Mouse (Mus musculus) retina, postnatal 7 days (tissue): ENCODE results near the gene Dnajc5g.

Experiments
- DNase-seq: peaks from one replicate; pipeline ENCODE4 v3.0.0-alpha.2; 2012; ENCODE audit warnings: low read depth, low spot score

The Dnajc5g gene

GRCm38 (mm10) chr5:31105814-31106335 lies at the start of gene Dnajc5g:
Gene Dnajc5g, plus strand, starts transcription at chr5:31106285.
- no peak for DNase-seq

- no peak for DNase-seq
These were observed 36.3 kb upstream of the Dnajc5g start for GRCm38 (mm10) chr5:31069810-31070209.

GRCm38 (mm10) chr5:31071059-31071458 lies 35.0 kb upstream of the Dnajc5g start:
- DNase-seq: no peak

GRCm38 (mm10) chr5:31071821-31072220 lies 34.3 kb upstream of the Dnajc5g start:
- DNase-seq: no peak

- no peak for DNase-seq
These were observed 32.9 kb upstream of the Dnajc5g start for GRCm38 (mm10) chr5:31073176-31073575.

GRCm38 (mm10) chr5:31076346-31076745 lies 29.7 kb upstream of the Dnajc5g start:
- no peak for DNase-seq

- no peak for DNase-seq
These were observed 25.9 kb upstream of the Dnajc5g start for GRCm38 (mm10) chr5:31080059-31080794.

- DNase-seq: no peak
These were observed 25.3 kb upstream of the Dnajc5g start for GRCm38 (mm10) chr5:31080795-31081164.

- no peak for DNase-seq
These were observed 24.7 kb upstream of the Dnajc5g start for GRCm38 (mm10) chr5:31081386-31081785.

GRCm38 (mm10) chr5:31082355-31082754 lies 23.7 kb upstream of the Dnajc5g start:
- DNase-seq: no peak

- DNase-seq: no peak
These were observed 23.0 kb upstream of the Dnajc5g start for GRCm38 (mm10) chr5:31082935-31083625.

- no peak for DNase-seq
These were observed 22.1 kb upstream of the Dnajc5g start for GRCm38 (mm10) chr5:31083949-31084348.

- no peak for DNase-seq
These were observed 19.5 kb upstream of the Dnajc5g start for GRCm38 (mm10) chr5:31086606-31087005.

- DNase-seq: no peak
These were observed 19.0 kb upstream of the Dnajc5g start for GRCm38 (mm10) chr5:31087131-31087530.

- DNase-seq: no peak
These were observed 13.7 kb upstream of the Dnajc5g start for GRCm38 (mm10) chr5:31092231-31092975.

GRCm38 (mm10) chr5:31093151-31094041 lies 12.7 kb upstream of the Dnajc5g start:
- DNase-seq: no peak

- no peak for DNase-seq
These were observed 11.8 kb upstream of the Dnajc5g start for GRCm38 (mm10) chr5:31094100-31094798.

GRCm38 (mm10) chr5:31094799-31095691 lies 11.0 kb upstream of the Dnajc5g start:
- no peak for DNase-seq

GRCm38 (mm10) chr5:31095711-31096480 lies 10.2 kb upstream of the Dnajc5g start:
- no peak for DNase-seq
